Mouse (Mus musculus) adipocyte (in vitro differentiated cells): Measurements from ENCODE around the gene Fbxw10.
A peak's percentile ranks its signal among the peaks of the same experiment; 100 is the strongest.

ENCODE experiments used
- DNase-seq: peaks from one replicate; pipeline ENCODE4 v3.0.0-alpha.2; 2016; ENCODE audit warnings: low spot score

The Fbxw10 gene

DNA sequence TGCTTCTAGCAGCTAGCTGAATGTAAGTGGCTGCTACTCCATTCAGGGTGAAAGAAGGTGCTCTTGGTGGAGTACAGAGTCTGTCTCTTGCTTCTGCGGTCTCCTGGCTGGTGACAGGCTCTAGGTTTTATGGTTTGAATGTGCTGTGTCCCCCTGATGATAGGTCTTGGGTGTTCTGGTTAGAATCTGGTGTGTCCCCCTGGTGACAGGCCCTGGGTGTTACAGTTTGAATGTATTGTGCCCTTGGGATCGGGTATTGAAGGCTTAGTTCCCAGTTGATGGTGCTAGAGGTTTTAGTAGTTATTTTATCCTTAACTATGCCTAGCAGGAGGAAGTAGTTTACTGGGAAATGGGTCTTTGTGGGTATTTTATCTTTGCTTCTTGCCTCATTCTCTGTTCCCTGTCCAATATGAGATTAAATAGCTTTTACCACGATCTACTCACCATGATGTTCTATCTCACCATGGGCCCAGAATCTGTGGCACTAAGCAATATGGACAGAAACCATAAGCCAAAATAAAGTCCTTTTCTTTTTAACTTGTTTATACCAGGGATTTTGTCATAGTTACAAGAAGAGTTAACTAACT lies 62.9 kb downstream of the Fbxw10 start:
- DNase-seq: no peak

- DNase-seq: no peak
These were observed 64.5 kb downstream of the Fbxw10 start for GRCm38 (mm10) chr11:62911362-62911761.

DNA sequence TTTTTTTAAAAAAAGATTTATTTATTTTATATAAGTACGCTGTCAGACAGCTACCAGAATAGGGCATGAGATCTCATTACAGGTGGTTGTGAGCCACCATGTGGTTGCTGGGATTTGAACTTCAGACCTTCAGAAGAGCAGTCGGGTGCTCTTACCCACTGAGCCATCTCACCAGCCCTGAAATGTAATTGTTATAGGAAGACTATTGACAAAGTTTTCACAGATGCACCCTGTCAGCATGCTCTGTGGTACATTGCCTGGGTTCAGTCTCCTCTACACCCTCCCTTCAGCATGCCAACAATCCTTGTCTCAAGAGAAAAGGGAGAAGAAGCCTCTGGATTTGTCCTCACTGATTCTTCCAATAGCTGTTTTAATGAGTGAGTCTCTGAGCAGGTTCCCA lies 66.3 kb downstream of the Fbxw10 start:
- no peak for DNase-seq

GRCm38 (mm10) chr11:62914532-62914931 lies 67.7 kb downstream of the Fbxw10 start:
- no peak for DNase-seq

DNA sequence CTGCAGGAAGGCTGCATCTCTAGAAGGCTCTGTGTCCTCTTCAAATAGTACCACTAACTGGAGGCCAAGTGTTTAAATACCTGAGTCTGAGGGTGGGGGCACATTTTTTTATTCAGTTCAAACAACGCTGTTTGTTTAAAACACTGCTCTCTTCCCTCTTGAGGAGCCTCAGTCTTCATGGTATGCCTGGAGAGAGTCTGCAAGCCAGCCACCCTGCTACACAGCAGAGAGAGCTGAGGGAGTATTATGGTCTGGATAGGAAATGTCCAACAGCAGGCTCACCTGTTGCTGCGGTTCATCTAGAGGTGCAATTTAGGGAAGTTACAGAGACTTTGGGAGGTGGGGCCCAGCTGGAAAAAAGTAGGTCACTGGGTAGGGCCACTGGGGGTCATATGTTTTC lies 68.6 kb downstream of the Fbxw10 start:
- no peak for DNase-seq

GRCm38 (mm10) chr11:62916765-62917164 lies 69.9 kb downstream of the Fbxw10 start:
- DNase-seq: no peak

DNA sequence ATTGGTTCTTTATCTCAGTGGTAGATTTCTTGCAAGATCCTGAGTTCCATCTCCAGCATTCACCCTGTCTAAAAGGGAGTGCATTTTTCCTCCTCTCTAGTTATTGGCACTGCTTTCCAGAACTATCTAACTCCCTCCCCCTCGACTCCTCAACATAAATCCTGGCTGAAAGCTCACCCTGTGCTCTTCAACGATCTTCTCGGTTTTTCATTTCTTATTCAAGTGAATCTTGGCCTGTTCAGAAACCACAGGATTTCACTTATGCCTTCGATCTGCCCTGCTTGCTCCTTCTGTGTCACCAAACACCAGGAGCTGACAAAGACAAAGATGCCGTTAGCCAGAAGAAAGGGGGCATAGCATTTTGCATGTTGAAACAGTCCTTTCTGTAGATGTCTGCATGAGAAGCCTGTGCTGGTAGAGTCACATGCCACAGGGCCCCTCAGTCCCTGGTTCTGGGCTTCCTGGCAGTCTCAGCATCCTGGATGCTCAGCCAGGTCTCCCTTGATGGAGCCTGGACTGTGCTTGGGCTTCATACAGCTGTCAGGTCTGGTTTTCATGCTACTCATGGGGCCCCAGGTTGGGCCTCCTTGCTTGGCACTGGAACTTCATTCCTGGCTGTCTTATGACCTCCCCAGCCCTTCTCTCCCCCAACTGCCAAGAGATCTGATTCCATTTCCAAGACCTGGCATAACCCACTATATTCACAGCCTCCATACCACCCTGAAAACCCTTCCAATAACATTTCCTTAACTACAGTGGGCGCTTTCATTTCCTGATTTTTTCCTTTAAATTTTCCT lies 73.3 kb downstream of the Fbxw10 start:
- DNase-seq: no peak

DNA sequence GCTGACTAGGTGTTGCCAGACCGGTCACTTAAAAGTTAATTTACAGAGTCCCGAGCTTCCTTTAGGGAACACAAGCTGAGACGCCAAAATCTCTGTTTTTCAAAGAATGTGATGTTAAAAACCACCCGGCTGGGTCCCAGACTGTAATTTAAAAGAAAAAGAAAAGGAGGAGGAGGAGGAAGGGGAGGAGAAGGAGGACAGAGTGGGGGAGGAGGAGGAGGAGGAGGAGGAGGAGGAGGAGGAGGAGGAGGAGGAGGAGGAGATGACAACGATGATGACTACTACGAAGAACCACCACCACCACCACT lies 73.8 kb downstream of the Fbxw10 start:
- no peak for DNase-seq

- peak; percentile 99 for DNase-seq
These were observed 74.4 kb downstream of the Fbxw10 start for GRCm38 (mm10) chr11:62921052-62921977.

GRCm38 (mm10) chr11:62924091-62924761 lies 77.4 kb downstream of the Fbxw10 start:
- DNase-seq: no peak
